In the genomic region with DNA sequence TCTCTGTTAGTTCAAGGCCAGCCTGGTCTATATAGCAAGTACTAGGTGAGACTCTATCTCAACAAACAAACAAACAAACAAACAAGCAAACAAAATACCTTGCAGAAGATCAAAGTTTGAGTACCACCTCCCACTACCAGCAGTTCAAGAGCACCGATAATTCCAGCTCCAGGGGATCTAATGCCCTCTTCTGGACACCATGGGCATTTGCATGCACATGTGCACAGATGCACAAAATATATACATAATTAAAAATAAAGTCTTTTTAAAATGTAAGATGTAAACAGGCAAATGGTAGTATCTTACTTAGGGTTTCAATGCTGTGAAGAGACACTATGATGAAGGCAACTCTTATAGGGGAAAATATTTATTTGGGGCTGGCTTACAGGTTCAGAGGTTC, we compare ENCODE assay signal across 18 mouse cellular contexts. TPM values are rescaled to one million over a fixed set of nuclear protein-coding genes. Genes with fewer than 3 reads are reported as not detected.
DNase-seq lines count a peak whose midpoint lies in the region; TF ChIP-seq lines count a peak whose summit lies in the region.
"Had no signal": no experiment of that assay in that cellular context is flagged by ENCODE, and none has a peak within 500 bp of the region (broad histone marks: within the 10 kb centered on the region; RNA-seq: fewer than 3 reads in every experiment).

No protein-coding gene starts in this region.

- peak; percentile 19; the same call in 1 of the 2 replicates for TF ChIP-seq CTCF in gastrocnemius, adult 2 months (IDR thresholded peaks at IDR 0.05)
- peak; percentile 59 for TF ChIP-seq CTCF in layer of hippocampus, adult 2 months (conservative IDR thresholded peaks at IDR 0.05)

- no peak for DNase-seq in gastrocnemius, adult 2 months
- DNase-seq in gastrocnemius, adult 8-10 months (ENCODE audit: low spot score in 2 of 2), result no peak
- no peak for DNase-seq in layer of hippocampus, adult 2 months (ENCODE audit: low spot score in 2 of 2)
- no peak for DNase-seq in layer of hippocampus, postnatal 36 days
- DNase-seq in A20 (ENCODE audit: low read depth, low spot score) (peak; percentile 27), ZHBTc4 (ENCODE audit: low read depth, low spot score) (peak; percentile 28)
- DNase-seq in spleen, postnatal 10 days (ENCODE audit: low spot score in 2 of 2), result no peak
- no peak for DNase-seq in right cerebral cortex, adult 18-20 months
- DNase-seq: B cell, adult 2 months; gastrocnemius, postnatal 25 days; heart, postnatal 4 days; lung, adult 2 months had no signal

- H3K4me3 ChIP-seq in gastrocnemius, adult 2 months, result no peak overlapping the region
- H3K4me3 ChIP-seq in layer of hippocampus, adult 2 months, result no peak overlapping the region
- H3K4me3 ChIP-seq: embryonic facial prominence, embryonic 13.5 days; heart, embryonic 13.5 days; limb, embryonic 13.5 days; midbrain, embryonic 12.5 days; myocyte; neural tube, embryonic 15.5 days had no signal

- no peak overlapping the region for H3K27ac ChIP-seq in gastrocnemius, adult 2 months
- H3K27ac ChIP-seq in layer of hippocampus, adult 2 months, result no peak overlapping the region
- H3K27ac ChIP-seq: embryonic facial prominence, embryonic 13.5 days; heart, embryonic 13.5 days; limb, embryonic 13.5 days; midbrain, embryonic 12.5 days; neural tube, embryonic 15.5 days had no signal

- intact Hi-C loops in gastrocnemius, adult 2 months (cut with DNase I), result no loop called here

RNA-seq across cellular contexts. Expression of gene Entpd1, which starts 21.0 kb away (rescaled TPM):
- total RNA-seq in gastrocnemius, adult 2 months (2021), result 10 to 100 TPM; 10.0 to 12.9 TPM
- 1 to 10 TPM; 5.8 to 9.9 (median 8.2) TPM for total RNA-seq in gastrocnemius, adult 8-10 months (2022)
- total RNA-seq in layer of hippocampus, adult 2 months (2021), result 10 to 100 TPM; 17.2 to 18.5 TPM
- 10 to 100 TPM; 17.6 to 20.4 TPM for total RNA-seq in layer of hippocampus, postnatal 36 days (2021)

RNA-seq across cellular contexts. Expression of gene Tctn3, which starts 21.1 kb away (rescaled TPM):
- total RNA-seq in gastrocnemius, adult 2 months (2021), result 1 to 10 TPM; 2.6 to 2.8 TPM
- 1 to 10 TPM; 1.1 to 2.2 (median 1.6) TPM for total RNA-seq in gastrocnemius, adult 8-10 months (2022)
- 10 to 100 TPM; 14.6 to 18.5 TPM for total RNA-seq in layer of hippocampus, adult 2 months (2021)
- 10 to 100 TPM; 14.4 to 17.1 TPM for total RNA-seq in layer of hippocampus, postnatal 36 days (2021)

RNA-seq across cellular contexts. Expression of gene Aldh18a1, which starts 44.9 kb away (rescaled TPM):
- 1 to 10 TPM; 3.5 to 5.0 TPM for total RNA-seq in gastrocnemius, adult 2 months (2021)
- total RNA-seq in gastrocnemius, adult 8-10 months (2022), result 1 to 10 TPM; 1.4 to 4.0 (median 1.7) TPM
- 10 to 100 TPM; 21.2 to 22.3 TPM for total RNA-seq in layer of hippocampus, adult 2 months (2021)
- total RNA-seq in layer of hippocampus, postnatal 36 days (2021), result 10 to 100 TPM; 22.8 to 23.0 TPM

Comparison
In these comparisons a context has a peak if more than half of its experiments do, and no peak if none do; other contexts are left out.
1. DNase-seq: peak in A20 (single experiment) and ZHBTc4 (single experiment); none in gastrocnemius, adult 2 months (single experiment), gastrocnemius, adult 8-10 months (0 of 2), layer of hippocampus, adult 2 months (0 of 2), layer of hippocampus, postnatal 36 days (0 of 2), spleen, postnatal 10 days (0 of 2) and right cerebral cortex, adult 18-20 months (single experiment).
2. RNA of gene Tctn3, which starts 21.1 kb away (total RNA-seq): 14.6 to 18.5 TPM in layer of hippocampus, adult 2 months and 14.4 to 17.1 TPM in layer of hippocampus, postnatal 36 days; 2.6 to 2.8 TPM in gastrocnemius, adult 2 months and 1.1 to 2.2 TPM in gastrocnemius, adult 8-10 months; every median in the first group is over 4 times any median in the second.